Mouse (Mus musculus) lung, embryonic 16.5 days (tissue): ENCODE measurements around the gene Ddit4. TPM values are rescaled to one million over a fixed set of nuclear protein-coding genes. Genes with fewer than 3 reads are reported as not detected.

Experiments used
- ATAC-seq: fragments of 200-750 bp; cut with Nextera tagmentation; 2 replicates; pipeline ENCODE4 v1.8.0; 2017; ENCODE audit warnings: low read depth, mild to moderate bottlenecking, moderate library complexity
- H3K27ac ChIP-seq: fragments of 300-500 bp; sonication (generic); 2 replicates; pipeline ENCODE4 v1.5.1; 2014; ENCODE audit warnings: mild to moderate bottlenecking, control low read depth, low read length
- H3K27me3 ChIP-seq: fragments of 300-500 bp; sonication (generic); 2 replicates; pipeline ENCODE4 v1.6.1; 2014; ENCODE audit warnings: low read depth, low read length, mixed read lengths; ENCODE audit not compliant: control insufficient read depth, insufficient read depth
- H3K36me3 ChIP-seq: fragments of 300-500 bp; sonication (generic); 2 replicates; pipeline ENCODE4 v1.6.1; 2014; ENCODE audit warnings: low read length; ENCODE audit not compliant: control insufficient read depth, insufficient read depth
- H3K4me1 ChIP-seq: fragments of 300-500 bp; sonication (generic); replicated peaks from 2 replicates; pipeline ENCODE4 v1.6.1; 2014; ENCODE audit warnings: low read length, mixed read lengths; ENCODE audit not compliant: control insufficient read depth, insufficient read depth
- H3K4me2 ChIP-seq: fragments of 300-500 bp; sonication (generic); 2 replicates; pipeline ENCODE4 v1.6.1; 2014; ENCODE audit warnings: low read depth, low read length, control low read depth
- H3K4me3 ChIP-seq: fragments of 300-500 bp; sonication (generic); 2 replicates; pipeline ENCODE4 v1.5.1; 2014; ENCODE audit warnings: mild to moderate bottlenecking, low read length, control low read depth
- H3K9ac ChIP-seq: fragments of 300-500 bp; sonication (generic); 2 replicates; pipeline ENCODE4 v1.6.1; 2014; ENCODE audit warnings: low read length, control low read depth
- H3K9me3 ChIP-seq: fragments of 300-500 bp; sonication (generic); 2 replicates; pipeline ENCODE4 v1.6.1; 2016; ENCODE audit warnings: low read length; ENCODE audit not compliant: control insufficient read depth
- WGBS: fragments of 180-500 bp; shearing (Covaris S2); extraction: QIAGEN DNeasy Blood & Tissue Kit; methylation state at CpG from one replicate; pipeline ENCODE4 v1.1.7; 2014; 5-methylcytosine and 5-hydroxymethylcytosine counted together
- polyA plus RNA-seq: library from polyadenylated mRNA; unstranded; fragments of >200 nt; fragmentation: Nextera tagmentation; extraction: Ambion mirVana; gene quantifications from 2 replicates; pipeline ENCODE4 v1.2.1, GENCODE M21; 2015

Gene Ddit4
- polyA plus RNA-seq, 1 experiment from 2014 or later, result 36.3 TPM

DNA sequence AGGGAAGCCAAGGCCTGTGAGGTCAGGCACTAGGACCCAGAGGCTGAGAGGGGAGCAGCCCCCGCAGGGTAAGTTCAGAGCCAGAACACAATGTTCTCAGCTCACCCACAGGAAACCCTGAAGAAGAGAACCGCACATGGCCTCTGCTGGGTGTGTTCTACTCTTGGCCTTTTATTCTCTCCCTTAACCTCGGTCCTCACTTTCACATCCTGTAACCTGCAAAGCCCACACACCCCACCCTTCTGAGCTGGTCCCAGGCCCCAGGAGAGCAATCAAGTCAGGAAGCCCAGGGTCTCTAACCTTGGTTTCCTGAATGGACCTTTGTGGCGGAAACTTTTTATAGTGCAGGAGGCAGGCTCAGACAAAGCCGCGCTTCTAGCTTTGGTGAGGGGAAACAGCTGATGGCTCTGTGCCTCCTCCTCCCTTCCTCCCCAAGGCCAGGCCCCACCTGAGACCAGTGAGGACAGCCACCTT is 22.6 kb upstream of the Ddit4 start:
- WGBS, result 12% methylated on average over 6 of the region's 6 CpGs
- peaks cover 5% of the 10 kb centered on the region; the same call in 1 of the 2 replicates for H3K27me3 ChIP-seq
- peaks cover 52% of the 10 kb centered on the region for H3K4me1 ChIP-seq
- H3K27ac ChIP-seq, result peak overlapping the region; percentile 82
- peak; percentile 62 for ATAC-seq
- H3K4me3 ChIP-seq, result no peak overlapping the region
- peak overlapping the region; percentile 42; the same call in 1 of the 2 replicates for H3K9ac ChIP-seq
- H3K4me2 ChIP-seq, result peak overlapping the region; percentile 44
- no peaks in the 10 kb centered on the region for H3K9me3 ChIP-seq
- H3K36me3 ChIP-seq, result no peaks in the 10 kb centered on the region

DNA sequence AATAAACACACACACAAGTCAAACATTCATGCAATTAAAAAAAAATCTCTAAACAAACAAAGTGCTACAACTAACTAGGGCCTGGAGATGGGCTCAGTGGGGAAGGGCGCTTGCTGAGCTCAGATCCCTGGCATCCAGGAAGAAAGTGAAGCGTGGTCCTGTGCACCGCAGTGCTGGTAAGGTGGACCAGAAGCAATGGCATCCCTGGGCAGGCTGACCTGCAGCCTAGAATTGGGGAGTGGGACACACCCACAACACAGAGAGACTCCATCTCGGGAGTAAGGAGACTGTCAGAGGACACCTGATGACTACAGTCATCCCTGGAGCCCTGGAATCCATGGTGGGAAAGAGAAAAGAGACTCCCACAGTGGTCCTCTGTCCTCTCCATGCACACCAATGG is 21.8 kb upstream of the Ddit4 start:
- H3K27me3 ChIP-seq, result peaks cover 5% of the 10 kb centered on the region; the same call in 1 of the 2 replicates
- H3K4me3 ChIP-seq, result no peak overlapping the region
- no peaks in the 10 kb centered on the region for H3K9me3 ChIP-seq
- no peaks in the 10 kb centered on the region for H3K36me3 ChIP-seq
- H3K4me1 ChIP-seq, result peaks cover 44% of the 10 kb centered on the region
- H3K9ac ChIP-seq, result no peak overlapping the region
- 82% methylated on average over 4 of the region's 4 CpGs for WGBS
- ATAC-seq, result no peak
- H3K27ac ChIP-seq, result peak overlapping the region; percentile 82
- H3K4me2 ChIP-seq, result no peak overlapping the region

GRCm38 (mm10) chr10:59972999-59973398 is 21.4 kb upstream of the Ddit4 start:
- Histone ChIP-seq H3K27ac (peak overlapping the region; percentile 66; the same call in 1 of the 2 replicates), H3K4me3 (no peak overlapping the region), H3K9ac (no peak overlapping the region), H3K4me2 (no peak overlapping the region), H3K36me3 (no peaks in the 10 kb centered on the region), H3K4me1 (peaks cover 40% of the 10 kb centered on the region), H3K9me3 (no peaks in the 10 kb centered on the region), H3K27me3 (peaks cover 5% of the 10 kb centered on the region; the same call in 1 of the 2 replicates)
- WGBS, result 72% methylated on average over 6 of the region's 6 CpGs
- no peak for ATAC-seq

GRCm38 (mm10) chr10:59972534-59972933 is 20.9 kb upstream of the Ddit4 start:
- no peaks in the 10 kb centered on the region for H3K36me3 ChIP-seq
- peaks cover 5% of the 10 kb centered on the region; the same call in 1 of the 2 replicates for H3K27me3 ChIP-seq
- H3K9me3 ChIP-seq, result no peaks in the 10 kb centered on the region
- ATAC-seq, result no peak
- H3K4me2 ChIP-seq, result no peak overlapping the region
- 75% methylated on average over 2 of the region's 2 CpGs for WGBS
- no peak overlapping the region for H3K4me3 ChIP-seq
- no peak overlapping the region for H3K27ac ChIP-seq
- H3K4me1 ChIP-seq, result peaks cover 39% of the 10 kb centered on the region
- H3K9ac ChIP-seq, result no peak overlapping the region

- peaks cover 5% of the 10 kb centered on the region; the same call in 1 of the 2 replicates for H3K27me3 ChIP-seq
- H3K9me3 ChIP-seq, result no peaks in the 10 kb centered on the region
- peaks cover 41% of the 10 kb centered on the region for H3K4me1 ChIP-seq
- no peak for ATAC-seq
- no peak overlapping the region for H3K27ac ChIP-seq
- no peak overlapping the region for H3K9ac ChIP-seq
- no peak overlapping the region for H3K4me3 ChIP-seq
- WGBS, result 90% methylated on average over 8 of the region's 8 CpGs
- no peak overlapping the region for H3K4me2 ChIP-seq
- no peaks in the 10 kb centered on the region for H3K36me3 ChIP-seq
These were observed 20.2 kb upstream of the Ddit4 start for GRCm38 (mm10) chr10:59971813-59972212.

DNA sequence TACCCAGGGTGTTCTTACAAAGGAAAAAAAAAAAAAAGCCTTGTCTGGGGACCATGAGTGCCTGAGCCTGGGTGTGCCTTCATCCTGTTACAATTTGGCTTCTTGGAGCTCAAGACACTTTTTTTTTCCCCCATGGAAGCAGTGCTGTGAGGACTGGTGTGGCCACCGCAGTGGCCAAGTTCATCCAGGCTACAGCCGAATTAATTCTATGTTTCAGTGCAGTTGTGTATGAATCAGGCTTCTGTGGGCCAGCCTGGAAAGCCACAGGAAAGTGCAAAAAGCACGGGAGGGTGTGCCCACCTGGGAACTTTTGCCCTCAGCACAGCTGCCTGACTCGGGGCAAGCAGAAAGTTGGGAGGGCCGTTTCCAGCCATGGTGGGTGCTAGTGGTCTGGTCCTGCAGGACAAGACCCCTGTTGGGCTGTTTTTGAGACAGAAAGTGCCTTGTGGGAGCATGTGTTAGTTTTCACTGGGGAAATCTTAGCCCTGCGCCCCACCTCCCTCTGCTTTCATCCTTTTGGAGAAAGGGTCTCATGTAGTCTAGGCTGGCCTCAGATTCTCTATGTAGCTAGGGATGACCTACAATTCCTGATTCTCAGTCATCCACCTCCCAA is 18.9 kb upstream of the Ddit4 start:
- peak overlapping the region; percentile 79 for H3K9ac ChIP-seq
- H3K4me2 ChIP-seq, result peak overlapping the region; percentile 85
- no peaks in the 10 kb centered on the region for H3K36me3 ChIP-seq
- peak overlapping the region; percentile 94 for H3K27ac ChIP-seq
- WGBS, result 23% methylated on average over 6 of the region's 6 CpGs
- peaks cover 44% of the 10 kb centered on the region for H3K4me1 ChIP-seq
- ATAC-seq, result no peak
- H3K4me3 ChIP-seq, result peak overlapping the region; percentile 60
- H3K9me3 ChIP-seq, result no peaks in the 10 kb centered on the region
- peaks cover 5% of the 10 kb centered on the region; the same call in 1 of the 2 replicates for H3K27me3 ChIP-seq

GRCm38 (mm10) chr10:59969821-59970449 is 18.3 kb upstream of the Ddit4 start:
- peak overlapping the region; percentile 94 for H3K27ac ChIP-seq
- peak overlapping the region; percentile 79 for H3K9ac ChIP-seq
- H3K4me3 ChIP-seq, result peak overlapping the region; percentile 60
- H3K36me3 ChIP-seq, result no peaks in the 10 kb centered on the region
- under 1% methylated on average over 25 of the region's 25 CpGs for WGBS
- peaks cover 46% of the 10 kb centered on the region for H3K4me1 ChIP-seq
- ATAC-seq, result peak; percentile 62
- H3K9me3 ChIP-seq, result no peaks in the 10 kb centered on the region
- peaks cover 5% of the 10 kb centered on the region; the same call in 1 of the 2 replicates for H3K27me3 ChIP-seq
- peak overlapping the region; percentile 85 for H3K4me2 ChIP-seq

DNA sequence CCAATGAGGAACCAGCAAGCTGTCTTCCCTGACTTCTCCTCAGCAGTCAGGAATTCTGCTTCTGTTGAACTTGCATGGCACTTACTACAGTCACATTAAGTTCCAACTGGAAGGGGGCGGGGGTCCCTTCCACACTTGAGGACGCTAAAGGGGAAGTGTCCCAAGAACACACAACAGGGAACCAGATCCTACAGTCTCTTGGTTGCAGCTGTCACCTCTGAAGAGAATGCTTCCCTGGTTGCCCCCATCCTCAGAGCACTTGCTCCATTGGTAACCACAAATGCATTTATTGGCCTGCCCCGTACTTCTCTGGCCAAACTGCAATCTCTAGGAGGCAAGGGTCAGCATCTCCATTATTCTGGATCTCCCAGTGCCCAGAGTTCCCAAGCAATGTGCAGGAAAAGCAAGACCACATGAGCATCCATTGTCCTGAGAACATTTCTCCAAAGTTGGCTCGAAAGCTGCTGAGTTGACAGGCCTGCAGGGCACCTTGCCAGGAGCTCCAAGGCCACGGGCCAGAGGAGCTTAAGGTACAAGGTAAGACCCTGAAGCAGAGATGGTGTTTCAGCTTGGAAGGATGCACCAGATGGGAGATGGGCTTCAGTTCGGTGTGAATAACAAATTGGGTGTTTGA is 15.8 kb upstream of the Ddit4 start:
- no peak overlapping the region for H3K4me3 ChIP-seq
- ATAC-seq, result no peak
- no peak overlapping the region for H3K4me2 ChIP-seq
- WGBS, result 62% methylated on average over 6 of the region's 6 CpGs
- no peaks in the 10 kb centered on the region for H3K36me3 ChIP-seq
- no peaks in the 10 kb centered on the region for H3K9me3 ChIP-seq
- H3K27me3 ChIP-seq, result peaks cover 5% of the 10 kb centered on the region; the same call in 1 of the 2 replicates
- H3K27ac ChIP-seq, result no peak overlapping the region
- peaks cover 36% of the 10 kb centered on the region for H3K4me1 ChIP-seq
- no peak overlapping the region for H3K9ac ChIP-seq

- no peaks in the 10 kb centered on the region for H3K9me3 ChIP-seq
- ATAC-seq, result no peak
- H3K27ac ChIP-seq, result no peak overlapping the region
- H3K27me3 ChIP-seq, result peaks cover 2% of the 10 kb centered on the region; the same call in 1 of the 2 replicates
- no peaks in the 10 kb centered on the region for H3K36me3 ChIP-seq
- H3K4me1 ChIP-seq, result peaks cover 36% of the 10 kb centered on the region
- no peak overlapping the region for H3K4me2 ChIP-seq
- WGBS, result 89% methylated on average over 6 of the region's 6 CpGs
- no peak overlapping the region for H3K4me3 ChIP-seq
- H3K9ac ChIP-seq, result no peak overlapping the region
These were observed 15.1 kb upstream of the Ddit4 start for GRCm38 (mm10) chr10:59966743-59967142.
